Mouse (Mus musculus): Measurements from ENCODE around the gene Mbnl2.

Gene Mbnl2

GRCm38 (mm10) chr14:120416886-120417285 is 141.4 kb downstream of the Mbnl2 start:
- DNase-seq (ENCODE audit: low spot score): no peak

GRCm38 (mm10) chr14:120418964-120419363 is 143.5 kb downstream of the Mbnl2 start:
- no peak for DNase-seq (ENCODE audit: low spot score)

GRCm38 (mm10) chr14:120428497-120428896 is 153.0 kb downstream of the Mbnl2 start:
- DNase-seq (ENCODE audit: low spot score): no peak

GRCm38 (mm10) chr14:120432773-120433172 is 157.3 kb downstream of the Mbnl2 start:
- no peak for DNase-seq (ENCODE audit: low spot score)

DNA sequence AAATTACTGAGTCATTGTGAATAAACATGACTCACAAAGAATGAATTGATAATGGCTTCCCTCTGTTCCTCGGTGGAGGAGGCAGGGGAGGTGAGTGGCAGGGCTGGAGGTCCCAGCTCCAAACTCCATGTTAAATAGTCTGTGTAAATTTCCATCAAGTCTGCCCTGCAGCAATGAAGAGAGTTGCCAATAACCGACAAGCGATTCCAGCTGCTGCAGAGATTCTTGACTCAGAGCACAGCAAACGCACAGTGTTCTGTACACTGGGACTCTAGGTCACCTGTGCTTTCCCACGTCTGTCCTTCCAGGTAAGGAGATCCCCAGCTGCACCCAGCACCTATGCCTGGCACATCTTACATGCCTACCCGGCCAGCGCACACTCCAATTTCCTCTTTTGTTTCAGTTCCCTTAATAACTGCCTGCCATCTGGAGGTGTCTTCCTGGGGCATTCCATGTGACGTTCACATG is 158.5 kb downstream of the Mbnl2 start:
- DNase-seq (ENCODE audit: low spot score): no peak

DNA sequence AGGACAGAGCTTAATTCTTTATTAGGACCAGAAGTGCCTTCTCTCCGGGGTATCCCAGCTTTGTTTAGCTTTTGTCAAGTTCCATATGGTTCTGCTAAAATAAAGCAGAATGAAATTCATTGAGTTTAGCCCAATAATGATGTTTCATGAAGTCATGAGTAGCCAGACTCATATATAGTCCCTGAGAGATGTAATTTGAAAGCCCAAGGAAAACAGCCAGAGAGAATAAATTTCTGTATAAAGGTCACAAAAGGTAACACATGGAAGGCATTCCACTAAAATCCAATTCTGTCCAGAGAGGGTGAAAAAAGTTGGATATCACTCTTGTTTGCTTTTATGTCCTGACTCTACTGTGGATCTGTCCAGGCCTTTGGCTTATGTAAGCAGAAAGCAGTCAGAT is 159.4 kb downstream of the Mbnl2 start:
- no peak for DNase-seq (ENCODE audit: low spot score)

DNA sequence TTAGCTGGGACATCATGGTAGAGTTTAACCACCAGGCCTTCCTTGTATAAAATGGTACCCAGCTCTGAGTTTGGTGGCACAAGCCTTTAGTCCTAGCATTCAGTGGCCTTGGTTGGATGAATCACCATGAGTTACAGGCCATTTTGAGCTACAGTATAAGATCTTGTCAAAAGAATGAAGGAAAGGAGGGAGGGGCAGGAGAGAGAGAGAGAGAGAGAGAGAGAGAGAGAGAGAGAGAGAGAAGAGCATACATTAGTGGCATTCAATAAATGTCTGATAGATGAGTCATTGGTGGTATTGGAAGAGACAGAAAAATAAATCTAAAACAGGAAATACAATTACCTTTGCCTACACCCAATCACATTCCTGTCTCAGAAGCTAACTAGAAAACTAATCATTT is 165.2 kb downstream of the Mbnl2 start:
- no peak for DNase-seq (ENCODE audit: low spot score)

DNA sequence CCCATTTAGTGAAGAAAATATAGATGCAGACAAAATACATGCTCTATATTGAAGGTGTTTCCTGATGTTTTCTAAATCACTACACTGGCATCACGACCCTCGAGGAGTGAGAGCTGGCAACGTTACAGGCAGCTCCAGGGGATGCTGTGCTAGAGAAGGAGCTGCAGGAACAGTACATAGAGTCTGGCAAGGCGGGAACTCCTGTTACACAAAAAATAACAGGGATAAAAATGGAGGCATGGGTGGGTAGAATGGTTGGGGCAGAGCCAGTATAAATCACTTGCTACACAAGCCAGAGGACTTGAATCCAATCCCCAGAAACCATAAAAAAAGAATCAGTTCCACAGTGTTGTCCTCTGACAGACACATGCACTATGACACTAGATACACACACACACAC is 165.8 kb downstream of the Mbnl2 start:
- DNase-seq (ENCODE audit: low spot score): no peak

DNA sequence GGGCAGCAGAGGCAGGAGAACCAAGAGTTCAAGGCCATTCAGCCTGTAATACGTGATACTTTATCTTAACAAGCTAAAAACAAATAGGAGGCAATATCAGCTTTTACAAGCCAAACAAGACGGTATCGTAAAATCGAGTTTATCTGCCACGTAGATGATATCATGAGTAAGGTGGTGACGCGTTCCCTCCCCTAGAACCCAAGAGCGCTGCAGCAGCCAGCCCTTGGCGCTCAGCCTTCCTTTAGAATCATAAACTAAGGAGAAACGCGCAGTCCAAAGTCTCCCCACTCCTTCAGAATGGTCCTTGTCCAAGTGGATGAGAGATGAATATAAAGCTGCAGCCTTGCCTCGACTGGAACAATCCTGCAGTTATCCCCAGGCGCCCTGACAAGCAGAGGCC is 166.4 kb downstream of the Mbnl2 start:
- DNase-seq (ENCODE audit: low spot score): no peak

- no peak for DNase-seq (ENCODE audit: low spot score)
Observed at GRCm38 (mm10) chr14:120454221-120454620, 178.8 kb downstream of the Mbnl2 start.

GRCm38 (mm10) chr14:120463938-120464727 is 188.7 kb downstream of the Mbnl2 start:
- no peak for DNase-seq (ENCODE audit: low spot score)

- no peak for DNase-seq (ENCODE audit: low spot score)
Observed at GRCm38 (mm10) chr14:120466816-120467215, 191.3 kb downstream of the Mbnl2 start.

- DNase-seq (ENCODE audit: low spot score): no peak
Observed at GRCm38 (mm10) chr14:120469126-120469790, 193.8 kb downstream of the Mbnl2 start.

- DNase-seq (ENCODE audit: low spot score): no peak
Observed at GRCm38 (mm10) chr14:120476186-120476697, 200.8 kb downstream of the Mbnl2 start.

DNA sequence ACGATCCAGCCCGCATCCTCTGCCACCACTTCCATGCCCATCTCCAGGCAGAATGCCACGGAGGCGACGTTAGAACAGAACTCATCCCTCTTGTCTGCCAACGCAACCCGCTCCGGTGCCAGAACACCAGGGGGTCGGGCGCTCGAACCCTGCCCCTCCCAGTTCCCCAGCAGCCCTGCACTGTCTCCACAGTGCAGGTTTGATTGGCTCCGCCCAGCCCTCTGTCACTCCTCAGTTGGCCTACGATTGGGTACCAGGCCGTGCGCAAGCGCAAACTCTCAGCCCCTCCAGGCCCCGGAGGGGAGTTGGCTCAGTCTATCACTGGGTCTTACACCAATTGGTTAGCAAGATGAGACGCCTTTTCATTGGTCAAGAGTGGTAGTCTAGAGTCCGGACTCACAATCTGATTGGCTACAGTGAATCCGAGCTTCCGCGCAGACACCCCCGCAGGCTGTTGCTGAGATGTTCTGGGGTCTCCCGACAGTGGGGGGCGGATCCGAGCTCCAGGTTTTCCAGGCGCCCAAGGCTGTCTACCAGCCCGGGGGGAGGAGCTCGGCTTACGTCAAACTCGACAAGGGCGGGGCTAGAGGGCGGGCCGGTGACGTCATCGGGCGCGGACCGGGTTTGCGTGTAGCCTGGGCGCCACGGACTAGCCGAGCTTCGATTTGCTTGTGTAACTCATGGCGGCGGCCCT is 202.0 kb downstream of the Mbnl2 start:
- DNase-seq (ENCODE audit: low spot score): peak; percentile 97

GRCm38 (mm10) chr14:120477982-120478568 is 202.6 kb downstream of the Mbnl2 start, which contains the start of gene Rap2a:
TSS of gene Rap2a (plus strand) at chr14:120478444.
- peak; percentile 97 for DNase-seq (ENCODE audit: low spot score)

- no peak for DNase-seq (ENCODE audit: low spot score)
Observed at GRCm38 (mm10) chr14:120478641-120479341, 203.3 kb downstream of the Mbnl2 start.

- DNase-seq (ENCODE audit: low spot score): no peak
Observed at GRCm38 (mm10) chr14:120480341-120480900, 205.0 kb downstream of the Mbnl2 start.

DNA sequence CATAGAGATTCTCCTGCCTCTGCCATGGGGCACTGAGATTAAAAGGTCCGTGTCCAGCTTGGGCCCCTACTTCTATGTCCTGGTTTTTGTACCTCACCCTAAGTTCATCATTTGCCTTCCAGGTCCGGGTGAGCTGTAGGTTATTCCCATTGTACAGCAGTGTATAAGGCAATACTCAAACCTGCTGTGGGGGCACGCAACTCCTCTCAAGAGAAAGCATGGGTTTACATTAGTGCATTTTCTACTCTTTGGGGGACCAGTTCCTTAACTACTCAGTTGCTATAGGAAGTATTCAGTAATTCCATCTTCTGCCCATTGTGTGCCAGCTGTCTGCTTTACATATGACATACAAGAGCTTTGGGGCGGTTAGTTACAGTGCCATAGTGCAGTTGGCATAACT is 205.5 kb downstream of the Mbnl2 start:
- DNase-seq (ENCODE audit: low spot score): no peak

Measured in lung, postnatal 25 days (tissue).